8 mouse cellular contexts compared by ENCODE assay signal in genomic region chrX:72917884-72918681, GRCm38 (mm10). TPM values are rescaled to one million over a fixed set of nuclear protein-coding genes. Genes with fewer than 3 reads are reported as not detected.
A peak's percentile ranks its signal among the peaks of the same experiment; 100 is the strongest.
DNase-seq lines count a peak whose midpoint lies in the region; ATAC-seq lines count a peak whose summit lies in the region.

Cetn2 (minus strand) TSS chrX:72918411.
Nsdhl (plus strand) TSS chrX:72918557.

- peak within 1 kb of the TSS; percentile 60 for H3K4me2 ChIP-seq in forebrain, embryonic 14.5 days (ENCODE audit: low read length)
- H3K4me2 ChIP-seq in neural tube, embryonic 15.5 days: peak within 1 kb of the TSS; percentile 60

- 28% methylated on average over 41 of the region's 41 CpGs for WGBS in forebrain, embryonic 14.5 days
- 16% methylated on average over 41 of the region's 41 CpGs for WGBS in neural tube, embryonic 15.5 days

- H3K36me3 ChIP-seq in forebrain, embryonic 14.5 days (ENCODE audit: control insufficient read depth, insufficient read depth, low read length): no peaks in the 10 kb centered on the region
- H3K36me3 ChIP-seq in neural tube, embryonic 15.5 days: no peaks in the 10 kb centered on the region

- ATAC-seq in forebrain, embryonic 14.5 days: peak; percentile 98
- ATAC-seq in neural tube, embryonic 15.5 days (ENCODE audit: low FRiP score): peak; percentile 98

- intact Hi-C loops in heart, postnatal 14 days (cut with DNase I): no loop called here

- 0 out of 2 replicates have a peak, but pooled peaks cover 3% of the 10 kb centered on the region for H3K4me1 ChIP-seq in forebrain, embryonic 14.5 days (ENCODE audit: control insufficient read depth, insufficient read depth, low read length)
- peaks cover 16% of the 10 kb centered on the region for H3K4me1 ChIP-seq in neural tube, embryonic 15.5 days

- peak; percentile 91 for DNase-seq in ES-CJ7 (ENCODE audit: low read depth, low spot score)
- DNase-seq in cerebellum, adult 11 months: peak; percentile 78
- DNase-seq in forebrain, embryonic 14.5 days (ENCODE audit: low spot score): peak; percentile 96
- peak; percentile 81 to 84 for DNase-seq in heart, postnatal 14 days
- peak; percentile 88 for DNase-seq in layer of hippocampus, adult 11-12 months (ENCODE audit: low spot score)
- peak; percentile 91 to 92 for DNase-seq in lung, adult 18-20 months
- DNase-seq in testis, postnatal 14 days (ENCODE audit: low spot score): peak; percentile 90

- H3K9ac ChIP-seq in forebrain, embryonic 14.5 days (ENCODE audit: low read length): peak within 1 kb of the TSS; percentile 63
- peak within 1 kb of the TSS; percentile 50 for H3K9ac ChIP-seq in neural tube, embryonic 15.5 days (replicated peaks)

- peak within 1 kb of the TSS; percentile 58; the same call in 1 of the 2 replicates for H3K27ac ChIP-seq in forebrain, embryonic 14.5 days (ENCODE audit: low read depth, low read length)
- peak within 1 kb of the TSS; percentile 84 for H3K27ac ChIP-seq in neural tube, embryonic 15.5 days (replicated peaks)

- H3K4me3 ChIP-seq in forebrain, embryonic 14.5 days (ENCODE audit: low read depth, low read length): peak within 1 kb of the TSS; percentile 45
- H3K4me3 ChIP-seq in neural tube, embryonic 15.5 days (replicated peaks): peak within 1 kb of the TSS; percentile 55

- H3K9me3 ChIP-seq in forebrain, embryonic 14.5 days (replicated peaks; ENCODE audit: control insufficient read depth, low read length): no peaks in the 10 kb centered on the region
- no peaks in the 10 kb centered on the region for H3K9me3 ChIP-seq in neural tube, embryonic 15.5 days (replicated peaks)

- H3K27me3 ChIP-seq in forebrain, embryonic 14.5 days (replicated peaks; ENCODE audit: control insufficient read depth, insufficient read depth, low read length): no peaks in the 10 kb centered on the region
- H3K27me3 ChIP-seq in neural tube, embryonic 15.5 days (replicated peaks): no peaks in the 10 kb centered on the region

RNA-seq across cellular contexts. Expression of gene Cetn2, which starts in this region (rescaled TPM):
- polyA plus RNA-seq in forebrain, embryonic 14.5 days (2014; fragmentation: Nextera tagmentation; extraction: Ambion mirVana): 97.6 and 103 TPM in 2 replicates
- total RNA-seq in heart, postnatal 14 days (2021): 10 to 100 TPM; 26.4 to 33.1 TPM
- 62.8 and 65.6 TPM in 2 replicates for polyA plus RNA-seq in neural tube, embryonic 15.5 days (2015; fragmentation: Nextera tagmentation; extraction: Ambion mirVana)

RNA-seq across cellular contexts. Expression of gene Nsdhl, which starts in this region (rescaled TPM):
- polyA plus RNA-seq in forebrain, embryonic 14.5 days (2014; fragmentation: Nextera tagmentation; extraction: Ambion mirVana): 44.7 and 45.0 TPM in 2 replicates
- 1 to 10 TPM; 5.5 to 7.9 TPM for total RNA-seq in heart, postnatal 14 days (2021)
- 45.3 and 50.8 TPM in 2 replicates for polyA plus RNA-seq in neural tube, embryonic 15.5 days (2015; fragmentation: Nextera tagmentation; extraction: Ambion mirVana)

Comparison
In these comparisons a context has a peak if more than half of its experiments do, and no peak if none do; other contexts are left out.
1. Peak in every context shown above with its lines: DNase-seq, ATAC-seq, H3K4me3 ChIP-seq and H3K27ac ChIP-seq.